Mouse (Mus musculus): ENCODE data around the gene Oxsr1. TPM values are rescaled to one million over a fixed set of nuclear protein-coding genes. Genes with fewer than 3 reads are reported as not detected.

The Oxsr1 gene
- polyA plus RNA-seq, 1 experiment from 2014 or later: 13.5 TPM

DNA sequence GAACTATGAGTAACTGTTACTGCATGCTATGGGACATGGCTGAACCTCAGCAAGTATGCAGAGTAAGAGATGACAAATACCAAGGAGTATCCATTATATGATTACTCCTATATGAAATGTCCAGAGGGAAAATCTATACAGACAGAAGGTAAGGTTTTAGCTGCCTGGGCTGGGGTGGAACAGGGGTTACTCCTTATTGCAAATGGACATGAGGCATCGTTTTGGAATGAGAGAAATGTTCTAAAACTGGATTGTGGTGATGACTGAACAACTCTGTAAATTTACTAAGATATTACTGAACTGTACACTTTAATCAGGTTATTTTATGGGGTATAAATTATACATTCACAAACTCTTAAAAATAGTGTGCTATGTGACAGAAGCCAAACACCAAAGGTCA is 3.3 kb downstream of the Oxsr1 start:
- Histone ChIP-seq H3K27me3 (replicated peaks; ENCODE audit: control insufficient read depth, insufficient read depth, low read length) (no peaks in the 10 kb centered on the region), H3K36me3 (ENCODE audit: control insufficient read depth, insufficient read depth, low read length) (no peaks in the 10 kb centered on the region), H3K27ac (ENCODE audit: low read depth, low read length) (no peak overlapping the region), H3K9me3 (replicated peaks; ENCODE audit: control insufficient read depth, low read length) (no peaks in the 10 kb centered on the region), H3K4me3 (ENCODE audit: low read depth, low read length) (no peak overlapping the region), H3K4me1 (ENCODE audit: control insufficient read depth, insufficient read depth, low read length) (peaks cover 17% of the 10 kb centered on the region), H3K9ac (ENCODE audit: low read length) (no peak overlapping the region), H3K4me2 (ENCODE audit: low read length) (no peak overlapping the region)
- ATAC-seq: no peak
- 87% methylated on average over 1 of the region's 1 CpGs for WGBS
- no peak for DNase-seq (ENCODE audit: low spot score)

DNA sequence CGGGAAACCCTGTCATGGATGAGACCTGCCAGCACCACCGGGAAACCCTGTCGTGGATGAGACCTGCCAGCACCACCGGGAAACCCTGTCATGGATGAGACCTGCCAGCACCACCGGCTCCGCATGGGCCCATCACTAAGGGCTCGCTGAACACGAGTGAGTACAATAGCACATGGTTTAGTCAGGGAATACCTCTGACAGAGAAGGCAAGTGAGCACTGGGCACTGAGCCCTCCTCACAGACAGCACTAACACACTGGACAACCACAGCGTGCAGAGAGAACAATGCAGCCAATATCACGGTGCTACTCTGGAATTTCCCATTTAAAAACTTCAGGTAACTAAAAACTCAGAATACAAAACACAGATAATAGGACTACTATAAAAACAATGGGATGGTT is 9.1 kb downstream of the Oxsr1 start:
- Histone ChIP-seq H3K4me2 (ENCODE audit: low read length) (no peak overlapping the region), H3K4me3 (ENCODE audit: low read depth, low read length) (no peak overlapping the region), H3K27ac (ENCODE audit: low read depth, low read length) (no peak overlapping the region), H3K4me1 (ENCODE audit: control insufficient read depth, insufficient read depth, low read length) (no peaks in the 10 kb centered on the region), H3K27me3 (replicated peaks; ENCODE audit: control insufficient read depth, insufficient read depth, low read length) (no peaks in the 10 kb centered on the region), H3K9me3 (replicated peaks; ENCODE audit: control insufficient read depth, low read length) (no peaks in the 10 kb centered on the region), H3K36me3 (ENCODE audit: control insufficient read depth, insufficient read depth, low read length) (no peaks in the 10 kb centered on the region), H3K9ac (ENCODE audit: low read length) (no peak overlapping the region)
- 91% methylated on average over 10 of the region's 10 CpGs for WGBS
- ATAC-seq (no peak), DNase-seq (ENCODE audit: low spot score) (no peak)

DNA sequence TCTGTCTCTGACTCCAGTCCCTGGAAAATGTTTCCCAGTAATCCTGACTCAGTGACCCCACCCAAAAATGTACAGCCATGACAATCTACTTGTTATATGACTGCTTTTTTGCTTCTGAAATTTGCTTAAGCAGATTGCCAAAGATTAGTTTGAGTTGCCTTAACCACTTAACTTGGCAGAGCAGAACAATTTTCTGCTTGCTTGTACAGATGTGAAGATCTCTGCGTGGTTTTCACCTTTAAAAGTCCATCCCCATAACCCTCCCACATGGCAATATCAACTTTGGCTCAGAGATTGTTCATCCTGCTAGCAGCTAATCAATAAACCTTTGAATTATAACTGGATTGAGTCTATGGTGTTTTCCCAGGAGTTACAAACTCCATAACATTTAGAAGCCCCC is 13.2 kb downstream of the Oxsr1 start:
- Histone ChIP-seq H3K9ac (ENCODE audit: low read length) (no peak overlapping the region), H3K4me2 (ENCODE audit: low read length) (no peak overlapping the region), H3K4me3 (ENCODE audit: low read depth, low read length) (no peak overlapping the region), H3K27ac (ENCODE audit: low read depth, low read length) (no peak overlapping the region), H3K36me3 (ENCODE audit: control insufficient read depth, insufficient read depth, low read length) (no peaks in the 10 kb centered on the region), H3K4me1 (ENCODE audit: control insufficient read depth, insufficient read depth, low read length) (no peaks in the 10 kb centered on the region), H3K27me3 (replicated peaks; ENCODE audit: control insufficient read depth, insufficient read depth, low read length) (no peaks in the 10 kb centered on the region), H3K9me3 (replicated peaks; ENCODE audit: control insufficient read depth, low read length) (no peaks in the 10 kb centered on the region)
- WGBS: 97% methylated on average over 1 of the region's 1 CpGs
- DNase-seq (ENCODE audit: low spot score): no peak
- ATAC-seq: no peak

DNA sequence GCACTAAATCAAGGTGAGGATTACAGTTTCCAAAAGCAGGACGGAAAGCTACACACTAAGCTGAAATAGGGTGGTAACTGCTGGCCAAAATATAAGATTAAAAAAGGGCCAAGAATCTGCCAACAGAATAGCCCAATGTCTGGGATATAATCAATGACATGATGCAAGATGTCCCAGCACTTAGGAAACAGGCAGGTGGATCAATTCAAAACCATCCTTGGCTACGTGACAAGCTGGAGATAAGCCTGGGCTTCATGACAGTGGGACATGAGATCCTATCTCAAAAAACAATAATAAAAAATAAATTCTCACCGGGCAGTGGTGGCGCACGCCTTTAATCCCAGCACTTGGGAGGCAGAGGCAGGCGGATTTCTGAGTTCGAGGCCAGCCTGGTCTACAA is 16.4 kb downstream of the Oxsr1 start:
- Histone ChIP-seq H3K36me3 (ENCODE audit: control insufficient read depth, insufficient read depth, low read length) (peaks cover 7% of the 10 kb centered on the region; the same call in 1 of the 2 replicates), H3K27me3 (replicated peaks; ENCODE audit: control insufficient read depth, insufficient read depth, low read length) (no peaks in the 10 kb centered on the region), H3K4me2 (ENCODE audit: low read length) (no peak overlapping the region), H3K27ac (ENCODE audit: low read depth, low read length) (no peak overlapping the region), H3K9me3 (replicated peaks; ENCODE audit: control insufficient read depth, low read length) (no peaks in the 10 kb centered on the region), H3K4me1 (ENCODE audit: control insufficient read depth, insufficient read depth, low read length) (no peaks in the 10 kb centered on the region), H3K9ac (ENCODE audit: low read length) (no peak overlapping the region), H3K4me3 (ENCODE audit: low read depth, low read length) (no peak overlapping the region)
- ATAC-seq: no peak
- no peak for DNase-seq (ENCODE audit: low spot score)
- WGBS: 97% methylated on average over 7 of the region's 7 CpGs

GRCm38 (mm10) chr9:119298563-119298962 is 23.7 kb downstream of the Oxsr1 start:
- Histone ChIP-seq H3K36me3 (ENCODE audit: control insufficient read depth, insufficient read depth, low read length) (peaks cover 7% of the 10 kb centered on the region; the same call in 1 of the 2 replicates), H3K9ac (ENCODE audit: low read length) (no peak overlapping the region), H3K9me3 (replicated peaks; ENCODE audit: control insufficient read depth, low read length) (no peaks in the 10 kb centered on the region), H3K4me1 (ENCODE audit: control insufficient read depth, insufficient read depth, low read length) (no peaks in the 10 kb centered on the region), H3K27ac (ENCODE audit: low read depth, low read length) (no peak overlapping the region), H3K27me3 (replicated peaks; ENCODE audit: control insufficient read depth, insufficient read depth, low read length) (no peaks in the 10 kb centered on the region), H3K4me2 (ENCODE audit: low read length) (no peak overlapping the region), H3K4me3 (ENCODE audit: low read depth, low read length) (no peak overlapping the region)
- 94% methylated on average over 3 of the region's 3 CpGs for WGBS
- ATAC-seq: no peak
- no peak for DNase-seq (ENCODE audit: low spot score)

- DNase-seq (ENCODE audit: low spot score) (no peak), ATAC-seq (no peak)
- Histone ChIP-seq H3K27ac (ENCODE audit: low read depth, low read length) (no peak overlapping the region), H3K27me3 (replicated peaks; ENCODE audit: control insufficient read depth, insufficient read depth, low read length) (no peaks in the 10 kb centered on the region), H3K4me1 (ENCODE audit: control insufficient read depth, insufficient read depth, low read length) (no peaks in the 10 kb centered on the region), H3K4me2 (ENCODE audit: low read length) (no peak overlapping the region), H3K4me3 (ENCODE audit: low read depth, low read length) (no peak overlapping the region), H3K36me3 (ENCODE audit: control insufficient read depth, insufficient read depth, low read length) (peaks cover 7% of the 10 kb centered on the region; the same call in 1 of the 2 replicates), H3K9me3 (replicated peaks; ENCODE audit: control insufficient read depth, low read length) (no peaks in the 10 kb centered on the region), H3K9ac (ENCODE audit: low read length) (no peak overlapping the region)
- WGBS: 89% methylated on average over 6 of the region's 6 CpGs
Measured at GRCm38 (mm10) chr9:119297696-119298095, 24.5 kb downstream of the Oxsr1 start.

- Histone ChIP-seq H3K27ac (ENCODE audit: low read depth, low read length) (no peak overlapping the region), H3K4me2 (ENCODE audit: low read length) (no peak overlapping the region), H3K9ac (ENCODE audit: low read length) (no peak overlapping the region), H3K36me3 (ENCODE audit: control insufficient read depth, insufficient read depth, low read length) (peaks cover 12% of the 10 kb centered on the region), H3K9me3 (replicated peaks; ENCODE audit: control insufficient read depth, low read length) (no peaks in the 10 kb centered on the region), H3K4me1 (ENCODE audit: control insufficient read depth, insufficient read depth, low read length) (no peaks in the 10 kb centered on the region), H3K27me3 (replicated peaks; ENCODE audit: control insufficient read depth, insufficient read depth, low read length) (no peaks in the 10 kb centered on the region), H3K4me3 (ENCODE audit: low read depth, low read length) (no peak overlapping the region)
- whole genome bisulfite sequencing: 70% methylated on average over 3 of the region's 3 CpGs
- ATAC-seq: no peak
- no peak for DNase-seq (ENCODE audit: low spot score)
Measured at GRCm38 (mm10) chr9:119290791-119291190, 31.4 kb downstream of the Oxsr1 start.

GRCm38 (mm10) chr9:119280894-119281682 is 41.1 kb downstream of the Oxsr1 start:
- Histone ChIP-seq H3K27me3 (replicated peaks; ENCODE audit: control insufficient read depth, insufficient read depth, low read length) (no peaks in the 10 kb centered on the region), H3K27ac (ENCODE audit: low read depth, low read length) (no peak overlapping the region), H3K4me1 (ENCODE audit: control insufficient read depth, insufficient read depth, low read length) (0 out of 2 replicates have a peak, but pooled peaks cover 2% of the 10 kb centered on the region), H3K4me3 (ENCODE audit: low read depth, low read length) (no peak overlapping the region), H3K36me3 (ENCODE audit: control insufficient read depth, insufficient read depth, low read length) (peaks cover 25% of the 10 kb centered on the region), H3K9ac (ENCODE audit: low read length) (no peak overlapping the region), H3K9me3 (replicated peaks; ENCODE audit: control insufficient read depth, low read length) (no peaks in the 10 kb centered on the region), H3K4me2 (ENCODE audit: low read length) (no peak overlapping the region)
- no peak for ATAC-seq
- 86% methylated on average over 5 of the region's 5 CpGs for WGBS
- no peak for DNase-seq (ENCODE audit: low spot score)

GRCm38 (mm10) chr9:119278031-119278430 is 44.2 kb downstream of the Oxsr1 start:
- Histone ChIP-seq H3K4me2 (ENCODE audit: low read length) (no peak overlapping the region), H3K9ac (ENCODE audit: low read length) (no peak overlapping the region), H3K4me1 (ENCODE audit: control insufficient read depth, insufficient read depth, low read length) (0 out of 2 replicates have a peak, but pooled peaks cover 2% of the 10 kb centered on the region), H3K27me3 (replicated peaks; ENCODE audit: control insufficient read depth, insufficient read depth, low read length) (no peaks in the 10 kb centered on the region), H3K36me3 (ENCODE audit: control insufficient read depth, insufficient read depth, low read length) (peaks cover 18% of the 10 kb centered on the region), H3K9me3 (replicated peaks; ENCODE audit: control insufficient read depth, low read length) (no peaks in the 10 kb centered on the region), H3K27ac (ENCODE audit: low read depth, low read length) (no peak overlapping the region), H3K4me3 (ENCODE audit: low read depth, low read length) (no peak overlapping the region)
- no peak for ATAC-seq
- WGBS: 93% methylated on average over 5 of the region's 5 CpGs
- DNase-seq (ENCODE audit: low spot score): no peak

Data from forebrain, embryonic 14.5 days (tissue).